Mouse (Mus musculus): ENCODE results near the gene Lrp4. TPM values are rescaled to one million over a fixed set of nuclear protein-coding genes. Genes with fewer than 3 reads are reported as not detected.

The Lrp4 gene
- 5.2 and 5.3 TPM in 2 replicates for total RNA-seq (2021)
- long read RNA-seq, experiment 1, partial matches to known transcripts, result 1 of 2 reads
- long read RNA-seq, experiment 1, other reads (novel, unspliced or antisense), result 1 of 2 reads
- long read RNA-seq, experiment 2, partial matches to known transcripts, result 1 of 2 reads
- long read RNA-seq, experiment 2, other reads (novel, unspliced or antisense), result 1 of 2 reads

GRCm38 (mm10) chr2:91457259-91457655 lies at the start of gene Lrp4:
Lrp4 (plus strand) TSS chr2:91457511.
- peak; percentile 74 for DNase-seq

- no peak for DNase-seq
Observed at GRCm38 (mm10) chr2:91408031-91408430, 49.3 kb upstream of the Lrp4 start.

GRCm38 (mm10) chr2:91411473-91411872 lies 45.8 kb upstream of the Lrp4 start:
- DNase-seq, result no peak

DNA sequence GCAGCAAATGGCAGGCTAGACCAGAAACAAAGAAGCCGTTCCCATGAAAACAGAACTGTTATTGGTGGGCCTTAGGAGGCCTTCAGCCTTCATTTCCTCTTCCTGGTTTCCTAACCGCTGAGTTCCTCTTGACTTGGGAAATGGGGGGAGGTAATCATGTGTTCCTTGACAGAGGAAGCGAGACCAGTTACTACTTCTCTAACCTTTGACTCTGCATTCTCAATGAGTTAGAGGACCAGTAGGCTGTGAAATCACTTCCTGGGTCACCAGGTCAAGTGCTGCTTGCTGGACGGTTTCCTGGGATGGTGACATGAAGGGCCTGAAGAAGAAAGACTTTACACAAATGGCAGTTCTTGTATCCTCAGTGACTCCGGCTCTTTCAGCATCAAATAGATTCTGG lies 45.0 kb upstream of the Lrp4 start:
- peak; percentile 50 for DNase-seq

DNA sequence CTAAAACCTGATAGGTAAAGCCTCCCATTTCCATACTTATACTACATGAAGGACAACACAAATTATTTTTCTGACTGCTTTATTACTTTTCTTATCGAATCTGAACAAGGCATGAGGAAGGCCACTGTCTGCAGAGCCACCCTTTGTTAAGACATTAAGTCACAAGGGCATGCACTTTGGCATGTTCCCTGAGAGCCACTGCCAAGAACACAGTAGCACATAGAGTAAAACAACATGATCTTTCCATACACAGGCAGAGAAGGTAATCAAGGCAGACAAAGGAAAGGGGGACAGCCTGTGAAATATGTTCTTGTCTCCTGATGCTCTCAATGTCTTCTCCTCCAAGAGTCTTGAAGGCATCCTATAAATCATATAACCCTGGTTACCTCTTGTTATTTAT lies 43.5 kb upstream of the Lrp4 start:
- peak; percentile 48 for DNase-seq

- no peak for DNase-seq
Observed at GRCm38 (mm10) chr2:91421641-91422040, 35.7 kb upstream of the Lrp4 start.

- DNase-seq, result no peak
Observed at GRCm38 (mm10) chr2:91424061-91424720, 33.1 kb upstream of the Lrp4 start.

- no peak for DNase-seq
Observed at GRCm38 (mm10) chr2:91426321-91426720, 31.0 kb upstream of the Lrp4 start.

DNA sequence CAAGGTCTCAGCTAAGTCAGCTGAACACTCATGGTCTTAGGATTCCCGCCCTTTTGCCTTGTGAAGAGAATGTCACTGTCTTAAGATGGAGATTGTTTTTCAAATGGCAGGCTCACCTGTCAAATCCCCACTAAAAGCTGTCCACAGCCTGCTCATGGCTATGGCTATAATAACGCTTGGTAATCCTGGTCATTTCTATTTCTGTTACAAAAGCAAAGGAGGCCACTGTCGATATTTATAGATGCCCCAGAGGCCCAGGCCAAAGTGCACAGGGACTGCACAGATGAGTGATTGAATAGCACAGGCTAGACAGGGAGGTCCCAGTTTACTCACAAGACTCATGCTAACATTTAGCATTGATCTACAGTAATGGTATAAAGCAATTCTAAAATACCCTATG lies 28.2 kb upstream of the Lrp4 start:
- DNase-seq, result no peak

DNA sequence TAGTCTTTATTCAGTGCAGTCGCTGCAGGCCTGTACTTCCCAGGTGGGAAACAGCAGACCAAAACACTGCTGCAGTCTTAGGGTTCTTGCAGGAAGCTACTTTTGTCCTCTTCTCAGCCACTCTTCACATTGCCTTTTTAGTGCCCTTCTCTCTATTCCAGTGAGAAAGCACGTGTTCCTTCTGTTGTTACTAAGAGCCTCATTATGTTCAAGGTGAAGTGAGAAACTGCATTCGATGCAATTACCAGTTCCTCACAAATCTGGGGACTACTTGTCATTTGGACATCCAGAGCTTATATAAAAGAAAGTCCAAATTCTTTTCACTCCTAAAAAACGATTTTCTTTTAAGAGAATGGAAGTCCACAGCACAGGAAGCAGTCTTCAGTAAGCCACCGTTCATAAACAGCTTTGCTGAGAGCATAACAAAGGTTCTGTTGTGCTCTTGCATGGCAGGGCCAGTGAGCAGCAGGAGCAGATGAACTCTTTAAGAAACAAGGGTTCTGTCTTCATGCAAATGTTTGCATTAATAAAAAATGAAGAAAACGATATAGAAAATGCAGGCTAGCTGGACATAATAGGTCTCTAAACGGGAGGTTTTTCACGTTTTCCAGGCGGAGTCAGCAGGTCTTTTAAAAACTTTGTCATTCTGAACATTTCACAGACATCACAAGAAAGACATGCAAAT lies 27.3 kb upstream of the Lrp4 start:
- no peak for DNase-seq

DNA sequence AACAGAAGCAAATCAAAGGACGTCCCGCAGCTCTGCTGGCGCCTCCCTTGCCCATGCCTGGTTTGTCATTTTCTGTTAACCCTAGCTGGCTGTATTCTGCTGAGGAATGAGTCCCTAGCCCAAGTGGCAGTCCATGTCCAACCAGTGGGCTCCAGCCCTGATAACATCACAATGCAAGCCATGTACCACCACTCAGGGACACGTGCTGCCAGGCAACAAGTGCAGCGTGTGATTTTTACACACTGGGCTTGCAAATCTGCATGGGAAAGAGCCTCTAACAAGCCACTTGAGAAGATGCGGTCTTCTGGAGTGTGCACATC lies 26.8 kb upstream of the Lrp4 start:
- DNase-seq, result no peak

GRCm38 (mm10) chr2:91436713-91437112 lies 20.6 kb upstream of the Lrp4 start:
- no peak for DNase-seq

- DNase-seq, result no peak
Observed at GRCm38 (mm10) chr2:91437116-91437815, 20.0 kb upstream of the Lrp4 start.

DNA sequence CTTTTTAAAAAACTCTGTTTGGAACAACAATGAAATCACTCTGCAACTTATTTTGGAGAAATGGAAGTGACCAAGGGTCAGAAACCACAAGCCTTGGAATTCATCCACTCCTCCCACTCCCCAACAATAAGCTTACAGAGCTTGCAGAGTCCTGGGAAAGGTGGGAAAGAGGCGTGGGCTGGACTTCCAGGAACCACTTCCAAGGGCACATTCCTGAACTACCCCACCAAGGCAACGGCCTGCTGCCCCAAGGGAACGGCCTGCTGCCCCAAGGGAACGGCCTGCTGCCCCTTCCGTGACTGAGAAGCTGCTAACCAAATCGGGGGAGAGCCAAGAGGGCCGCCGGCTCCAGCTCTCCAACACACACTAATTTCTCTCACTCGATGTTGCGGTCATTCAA lies 18.0 kb upstream of the Lrp4 start:
- no peak for DNase-seq

GRCm38 (mm10) chr2:91439876-91440275 lies 17.4 kb upstream of the Lrp4 start:
- no peak for DNase-seq

DNA sequence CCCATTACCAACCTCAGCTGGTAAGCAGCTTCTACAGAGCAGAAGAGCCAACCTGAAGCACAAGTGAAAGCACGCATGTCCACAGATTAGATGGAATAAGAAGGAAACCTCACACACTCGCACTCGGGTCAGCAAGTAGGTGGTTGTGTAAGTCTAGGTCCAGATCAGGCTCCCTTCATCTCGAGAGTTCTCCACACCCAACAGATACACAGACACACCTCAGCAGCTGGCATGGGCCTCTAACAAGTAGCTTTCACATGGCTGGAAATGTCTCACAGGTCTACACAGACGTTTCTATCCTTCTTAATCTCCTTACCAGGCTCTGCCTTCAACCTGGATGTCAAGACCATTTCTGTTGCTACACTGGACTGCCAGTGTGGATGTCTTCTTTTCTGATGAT lies 16.6 kb upstream of the Lrp4 start:
- DNase-seq, result no peak

GRCm38 (mm10) chr2:91441715-91442114 lies 15.6 kb upstream of the Lrp4 start:
- no peak for DNase-seq

DNA sequence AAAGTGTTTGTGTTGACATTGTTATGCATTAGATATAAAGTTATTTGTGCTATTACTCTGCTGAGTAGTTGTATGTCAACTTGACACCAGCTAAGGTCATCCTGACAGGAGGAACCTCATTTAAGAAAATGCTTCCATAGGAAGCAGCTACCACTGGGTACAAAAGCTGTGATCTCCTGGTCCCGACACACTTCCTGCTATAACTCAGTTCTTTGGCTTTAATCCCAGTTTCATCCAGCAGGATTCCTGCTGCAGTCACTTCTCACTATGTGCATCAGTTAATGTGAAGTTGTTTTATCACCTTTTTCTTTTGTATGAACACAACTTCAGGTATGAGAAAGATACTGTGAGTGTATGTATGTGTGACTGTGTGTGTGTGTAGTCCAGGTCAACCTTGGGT lies 15.1 kb upstream of the Lrp4 start:
- DNase-seq, result no peak

- DNase-seq, result peak; percentile 94
Observed at GRCm38 (mm10) chr2:91444286-91444892, 12.9 kb upstream of the Lrp4 start, which contains the start of gene 1110051M20Rik. 1110051M20Rik (minus strand) TSS chr2:91444704.

- DNase-seq, result no peak
Observed at GRCm38 (mm10) chr2:91449662-91450061, 7.6 kb upstream of the Lrp4 start.

GRCm38 (mm10) chr2:91450316-91450715 lies 7.0 kb upstream of the Lrp4 start:
- DNase-seq, result no peak

GRCm38 (mm10) chr2:91452658-91453057 lies 4.7 kb upstream of the Lrp4 start:
- no peak for DNase-seq

Measured in adrenal gland, postnatal 14 days (tissue).